Mouse (Mus musculus) kidney, adult 2 months (tissue): Measurements from ENCODE around the gene Srp54a.

Source experiments
- CTCF ChIP-seq: fragments of 200-500 bp; conservative IDR thresholded peaks from 2 replicates; pipeline ENCODE4 v1.5.1; 2011; ENCODE audit warnings: low read depth, mild to moderate bottlenecking, control low read depth, low read length, moderate library complexity, mixed read lengths; ENCODE audit not compliant: insufficient read depth, insufficient read length
- POLR2A ChIP-seq: fragments of 200-500 bp; IDR thresholded peaks from one replicate; pipeline ENCODE4 v1.6.1; 2011; ENCODE audit warnings: low read depth, low read length, control low read depth

DNA sequence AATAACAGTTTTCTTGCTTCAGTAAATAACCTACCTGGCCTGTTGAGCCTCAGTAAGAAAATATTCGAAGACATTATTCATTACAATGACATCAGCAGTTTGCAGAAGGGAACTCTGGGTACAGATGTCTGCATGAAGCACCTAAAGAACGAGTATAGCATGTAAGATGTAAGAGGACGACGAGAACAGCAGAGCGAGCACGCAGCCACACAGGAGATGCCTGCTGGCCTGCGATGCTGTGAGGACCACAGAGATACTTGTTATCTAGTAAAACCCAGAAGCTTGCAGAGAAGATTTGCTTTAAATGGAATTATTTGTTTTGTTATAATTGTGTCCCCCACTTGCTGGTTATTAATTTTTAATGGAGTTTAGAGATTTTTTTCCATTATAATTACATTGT is 26.8 kb upstream of the Srp54a start:
- TF ChIP-seq CTCF, result no peak
- TF ChIP-seq POLR2A, result no peak
